Mouse (Mus musculus): ENCODE measurements around the gene Ly6c1.
"Not testable (repeated sequence)": the region's sequence is repeated elsewhere in the genome, so short reads cannot be mapped to it uniquely, and the experiment has no call there.

The Ly6c1 gene

DNA sequence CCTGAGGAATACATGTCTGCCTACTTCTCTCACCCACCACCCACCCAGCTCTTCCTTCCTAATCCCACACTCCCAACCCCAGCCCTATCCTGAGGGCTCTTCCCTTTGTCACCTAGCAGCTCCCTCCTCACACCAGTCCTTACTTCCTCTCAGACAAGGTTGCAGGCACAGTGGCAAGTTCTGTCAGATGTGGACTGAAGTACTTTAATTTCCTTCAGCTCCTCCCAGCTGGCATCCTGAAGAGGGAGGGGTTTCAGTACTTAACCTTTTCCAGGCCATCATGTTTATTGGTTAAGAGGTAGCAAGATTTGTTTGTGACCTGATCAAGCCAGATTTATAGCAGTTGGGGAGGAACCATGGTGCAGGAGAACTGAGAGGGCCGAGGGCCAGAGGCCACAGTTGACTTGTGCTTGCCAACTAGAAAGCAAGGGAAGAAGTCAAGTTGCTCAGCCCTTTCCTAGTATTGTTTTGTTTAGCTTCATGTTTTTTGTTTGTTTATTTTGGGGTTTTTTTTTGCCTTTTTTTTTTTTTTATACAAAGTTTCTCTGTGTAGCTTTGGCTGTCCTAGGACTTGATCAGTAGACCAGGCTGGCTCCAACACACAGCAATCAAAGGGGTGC lies at the start of gene Ly6c1:
Gene Ly6c1, minus strand, starts transcription at position 189 of the 620 bp plus-strand sequence.
- DNase-seq (ENCODE audit: low spot score): not testable (repeated sequence)

DNA sequence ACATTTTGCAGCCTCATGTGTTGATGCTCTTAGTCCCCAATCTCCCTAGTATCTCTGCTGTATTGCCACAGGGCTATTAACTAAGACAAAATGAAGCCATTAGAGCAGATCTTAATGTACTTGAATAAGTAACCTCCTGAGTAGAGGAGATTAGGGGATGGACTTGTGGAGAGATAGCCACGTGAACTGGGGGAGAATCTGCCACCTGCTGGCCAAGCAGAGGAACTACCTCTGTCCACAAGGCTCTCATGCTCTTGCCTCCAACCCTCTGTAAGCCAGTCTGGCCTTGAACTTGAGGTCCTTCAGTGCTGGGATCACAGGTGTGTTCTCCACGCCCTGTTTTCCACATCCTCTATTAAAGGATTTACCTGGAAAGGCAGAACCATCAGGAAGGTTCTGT lies 39.4 kb upstream of the Ly6c1 start:
- not testable (repeated sequence) for DNase-seq (ENCODE audit: low spot score)

DNA sequence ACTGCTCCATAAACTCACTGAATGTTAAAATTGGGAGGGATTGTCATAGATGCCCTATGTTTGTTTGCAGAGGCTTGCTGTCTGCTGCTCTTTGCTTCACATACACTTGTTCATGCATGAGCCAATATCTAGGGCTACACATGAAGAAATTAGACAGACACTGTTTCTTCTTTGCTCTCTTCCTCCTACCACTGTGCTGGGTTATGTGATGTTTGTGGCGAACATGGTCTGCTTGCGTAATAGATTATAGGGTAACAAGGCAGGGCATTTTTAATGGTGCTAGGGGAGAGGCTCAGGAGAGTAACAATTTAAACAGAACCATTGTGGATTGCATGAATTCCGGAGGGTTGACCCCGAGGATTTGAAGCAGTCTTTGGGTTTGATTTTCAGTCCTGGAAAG lies 21.3 kb upstream of the Ly6c1 start:
- DNase-seq (ENCODE audit: low spot score): no peak

DNA sequence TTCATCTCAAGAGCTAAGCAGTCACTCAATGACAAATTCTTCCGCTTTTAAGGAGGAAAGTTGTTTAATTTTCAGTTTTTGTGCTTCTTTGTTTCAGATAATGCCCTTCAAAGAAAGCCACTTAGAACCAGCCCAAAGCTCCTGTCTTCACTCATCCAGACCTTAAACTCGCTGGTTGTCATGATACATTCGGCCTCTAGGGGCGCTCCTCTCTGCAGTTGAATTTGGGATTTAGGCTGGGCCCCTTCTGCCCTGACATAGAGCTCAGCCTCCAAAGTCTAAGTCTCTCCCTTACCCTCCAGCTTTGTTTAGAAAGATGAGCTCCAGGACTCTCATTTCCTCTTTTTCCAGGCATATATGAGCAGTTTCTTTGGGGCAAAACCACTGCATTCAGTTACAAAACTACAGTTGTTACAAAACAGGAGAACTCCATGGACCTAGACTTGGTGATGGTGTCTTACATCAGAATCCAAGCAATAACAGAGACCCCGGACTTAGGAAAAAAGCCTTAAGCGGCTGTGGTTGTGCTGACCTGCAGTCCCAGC lies 13.5 kb upstream of the Ly6c1 start:
- DNase-seq (ENCODE audit: low spot score): not testable (repeated sequence)

DNA sequence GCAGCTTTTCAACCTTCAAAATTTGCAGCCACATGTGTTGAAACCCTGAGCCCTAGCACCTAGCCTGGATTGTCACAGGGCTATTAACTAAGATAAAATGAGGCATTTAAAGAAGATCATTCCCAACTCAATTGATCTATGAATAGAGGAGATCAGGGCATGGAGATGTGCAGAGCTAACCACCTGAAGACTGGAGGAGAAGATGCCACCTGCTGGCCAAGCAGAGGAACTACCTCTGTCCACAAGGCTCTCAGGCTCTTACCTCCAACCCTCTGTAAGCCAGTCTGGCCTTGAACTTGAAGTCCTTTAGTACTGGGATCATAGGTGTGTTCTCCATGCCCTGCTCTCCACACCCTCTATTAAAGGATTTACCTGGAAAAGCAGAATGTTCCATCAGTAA lies 11.9 kb upstream of the Ly6c1 start:
- peak; percentile 13 for DNase-seq (ENCODE audit: low spot score)

DNA sequence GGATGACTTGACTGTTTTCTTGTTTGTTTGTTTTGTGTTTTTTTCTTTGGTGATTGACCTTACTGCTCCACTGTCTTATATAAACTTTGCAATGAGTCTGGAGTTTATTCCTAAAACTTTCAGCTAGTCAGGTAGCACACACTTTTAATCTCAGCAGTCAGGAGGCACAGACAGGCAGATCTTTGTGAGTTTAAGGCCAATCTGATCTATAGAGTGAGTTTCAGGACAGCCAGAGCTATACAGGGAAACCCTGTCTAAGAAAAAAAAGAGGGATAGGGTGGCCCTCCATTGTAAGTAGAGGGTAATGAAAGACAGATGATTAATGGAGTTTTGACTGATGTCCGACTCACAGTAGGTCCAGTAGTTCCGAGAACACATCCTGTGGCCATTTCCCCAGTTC lies 7.4 kb upstream of the Ly6c1 start:
- no peak for DNase-seq (ENCODE audit: low spot score)

DNA sequence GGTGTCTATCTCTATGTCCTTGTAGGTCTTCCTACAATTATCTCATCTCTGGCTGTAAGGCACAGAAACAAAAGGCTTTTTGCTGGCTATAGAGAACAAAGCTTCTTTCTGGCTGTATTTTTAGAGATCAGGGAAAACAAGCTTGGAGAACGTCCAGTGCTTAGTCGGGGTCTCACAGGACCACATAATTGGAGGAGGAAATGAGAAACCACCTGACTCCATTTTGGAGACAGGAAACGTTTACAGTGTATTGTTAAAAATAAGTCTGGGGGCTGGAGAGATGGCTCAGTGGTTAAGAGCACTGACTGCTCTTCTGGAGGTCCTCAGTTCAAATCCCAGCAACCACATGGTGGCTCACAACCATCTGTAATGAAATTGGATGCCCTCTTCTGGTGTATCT lies 6.8 kb upstream of the Ly6c1 start:
- not testable (repeated sequence) for DNase-seq (ENCODE audit: low spot score)

DNA sequence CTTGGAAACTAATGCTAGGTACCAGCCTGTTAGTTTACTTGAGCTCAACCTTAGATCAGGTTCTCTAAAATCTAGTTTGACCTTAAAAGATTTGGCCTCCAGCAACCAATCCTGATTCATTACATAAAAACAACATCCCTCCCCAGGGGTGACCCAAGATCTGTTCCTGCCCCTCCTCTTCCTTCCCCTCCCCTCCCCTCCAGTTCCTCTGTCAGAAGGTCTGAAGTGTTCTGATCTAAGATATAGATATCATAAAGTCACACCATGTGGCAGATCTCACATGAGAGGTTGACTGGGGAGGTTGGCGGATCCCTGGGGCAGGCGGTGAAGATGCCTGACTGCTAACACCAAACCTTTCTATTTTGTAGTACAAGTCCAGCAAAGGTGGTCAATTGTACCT lies 3.8 kb upstream of the Ly6c1 start:
- not testable (repeated sequence) for DNase-seq (ENCODE audit: low spot score)

DNA sequence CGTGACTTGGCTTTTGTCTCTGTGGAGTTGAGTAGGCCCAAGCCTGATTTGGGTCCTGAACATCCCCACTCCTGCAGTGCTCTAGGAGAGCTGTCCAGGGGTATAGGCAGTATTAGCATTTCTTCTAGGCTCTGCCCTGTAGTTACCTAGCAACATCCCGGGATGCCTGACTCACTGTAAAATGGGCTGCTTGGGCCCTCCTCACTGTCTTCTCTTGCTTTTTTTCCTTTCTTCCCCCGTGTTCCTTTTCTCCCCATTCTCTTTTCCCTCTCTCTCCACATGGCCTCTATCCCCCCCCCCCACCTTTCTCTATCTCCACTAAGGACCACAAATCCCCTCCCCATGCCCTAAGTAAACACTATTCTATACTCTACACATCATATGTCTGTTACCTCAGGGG lies 2.5 kb upstream of the Ly6c1 start:
- DNase-seq (ENCODE audit: low spot score): not testable (repeated sequence)

DNA sequence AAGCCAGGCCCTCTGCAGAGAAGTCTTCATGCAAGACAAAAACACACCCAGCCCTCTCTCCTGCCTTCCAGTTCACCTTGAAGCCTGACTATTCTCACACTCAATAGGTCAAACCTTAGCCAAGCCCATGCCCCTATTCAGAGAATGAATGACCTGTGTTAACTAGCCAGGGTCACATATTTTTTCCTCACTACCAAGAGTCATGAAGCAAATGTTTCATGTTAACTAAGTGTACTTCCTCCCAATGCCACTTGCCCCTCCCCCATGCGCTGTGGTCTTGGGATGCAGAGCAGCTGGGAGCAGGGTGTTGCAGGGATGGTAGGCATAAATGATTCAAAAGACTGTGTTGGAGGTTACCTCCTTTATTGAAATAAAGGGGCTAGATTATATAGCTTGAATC lies 2.0 kb upstream of the Ly6c1 start:
- DNase-seq (ENCODE audit: low spot score): not testable (repeated sequence)

DNA sequence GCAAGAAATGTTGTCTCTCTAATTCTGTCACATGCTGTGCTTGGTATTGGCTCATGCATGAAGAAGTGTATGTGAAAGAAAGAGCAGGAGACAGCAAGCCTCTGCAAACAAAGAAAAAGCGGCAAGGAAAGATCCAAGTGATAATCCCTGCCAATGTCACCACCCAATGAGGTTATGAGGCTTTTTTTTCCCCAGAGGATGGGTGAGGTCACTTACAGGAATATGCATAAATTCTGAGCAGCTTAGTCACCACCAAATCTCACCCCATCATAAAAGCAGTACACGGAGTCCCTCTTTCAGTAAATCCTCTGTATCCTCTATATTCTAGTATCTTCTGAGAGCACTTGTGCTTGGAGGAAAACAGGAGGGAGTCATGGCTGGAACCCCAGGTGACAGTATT lies 1.2 kb upstream of the Ly6c1 start:
- not testable (repeated sequence) for DNase-seq (ENCODE audit: low spot score)

DNA sequence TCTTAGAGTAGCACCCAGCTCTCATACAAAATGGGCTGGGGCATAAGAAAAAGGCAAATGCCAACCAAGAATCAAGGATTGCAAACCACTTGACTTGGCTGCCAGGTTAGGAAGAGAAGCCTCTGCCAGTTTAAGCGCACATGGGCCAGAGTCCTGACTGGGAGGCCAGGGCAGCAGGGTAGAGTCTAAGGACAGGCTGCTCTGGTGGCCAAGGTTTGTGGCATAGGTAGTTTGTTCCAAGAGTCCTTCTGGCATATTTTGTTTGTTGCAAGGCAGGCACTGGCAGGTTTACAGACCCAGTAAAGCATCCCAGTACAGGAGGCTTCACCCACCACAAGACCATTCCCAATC lies 685 bp downstream of the Ly6c1 start:
- not testable (repeated sequence) for DNase-seq (ENCODE audit: low spot score)

DNA sequence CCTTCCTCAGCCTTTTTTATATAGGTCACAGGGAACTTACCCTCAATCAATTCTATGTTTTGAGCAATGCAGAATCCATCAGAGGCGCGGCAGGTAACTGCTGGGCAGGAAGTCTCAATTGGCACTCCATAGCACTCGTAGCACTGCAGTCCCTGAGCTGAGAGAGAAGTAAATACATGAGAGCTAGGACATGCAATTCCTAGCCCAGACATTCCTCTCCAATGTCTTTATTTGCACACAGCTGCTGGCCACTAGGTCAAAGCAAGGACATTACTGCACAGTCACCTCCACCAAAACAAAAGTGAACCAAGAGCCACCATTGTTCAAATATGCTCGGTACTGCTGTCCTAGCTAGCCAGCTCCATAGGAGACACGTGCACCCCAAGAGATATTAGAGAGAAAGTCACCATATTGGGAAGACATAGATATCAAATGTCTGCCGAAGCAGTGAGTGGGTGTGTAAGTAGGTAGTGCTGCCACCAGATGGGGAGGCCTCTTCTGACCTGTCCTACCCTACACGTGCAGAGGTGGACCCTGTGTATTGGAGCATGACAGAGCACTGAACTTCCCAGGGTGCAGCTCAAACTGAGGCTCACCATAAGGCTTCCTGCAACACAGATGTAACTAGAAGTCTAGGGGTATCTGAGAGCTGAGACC lies 1.2 kb downstream of the Ly6c1 start:
- not testable (repeated sequence) for DNase-seq (ENCODE audit: low spot score)

DNA sequence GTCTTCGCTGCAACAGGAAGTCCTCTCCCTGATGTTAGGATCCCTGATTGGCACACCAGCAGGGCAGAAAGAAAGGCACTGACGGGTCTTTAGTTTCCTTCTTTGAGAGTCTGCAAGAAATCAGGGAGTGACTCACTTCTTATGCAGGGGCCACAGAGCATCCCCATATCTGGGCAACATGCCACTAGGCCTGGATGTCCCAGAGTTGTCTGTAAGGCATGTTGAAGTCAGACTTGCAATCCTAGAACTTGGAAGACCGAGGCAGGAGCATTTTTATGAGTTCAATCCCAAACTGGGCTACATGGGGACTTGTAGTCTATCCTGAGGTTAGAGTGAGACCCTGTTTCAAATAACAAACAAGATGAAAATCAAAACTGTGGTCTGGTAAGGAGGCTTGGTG lies 3.1 kb downstream of the Ly6c1 start:
- DNase-seq (ENCODE audit: low spot score): not testable (repeated sequence)

DNA sequence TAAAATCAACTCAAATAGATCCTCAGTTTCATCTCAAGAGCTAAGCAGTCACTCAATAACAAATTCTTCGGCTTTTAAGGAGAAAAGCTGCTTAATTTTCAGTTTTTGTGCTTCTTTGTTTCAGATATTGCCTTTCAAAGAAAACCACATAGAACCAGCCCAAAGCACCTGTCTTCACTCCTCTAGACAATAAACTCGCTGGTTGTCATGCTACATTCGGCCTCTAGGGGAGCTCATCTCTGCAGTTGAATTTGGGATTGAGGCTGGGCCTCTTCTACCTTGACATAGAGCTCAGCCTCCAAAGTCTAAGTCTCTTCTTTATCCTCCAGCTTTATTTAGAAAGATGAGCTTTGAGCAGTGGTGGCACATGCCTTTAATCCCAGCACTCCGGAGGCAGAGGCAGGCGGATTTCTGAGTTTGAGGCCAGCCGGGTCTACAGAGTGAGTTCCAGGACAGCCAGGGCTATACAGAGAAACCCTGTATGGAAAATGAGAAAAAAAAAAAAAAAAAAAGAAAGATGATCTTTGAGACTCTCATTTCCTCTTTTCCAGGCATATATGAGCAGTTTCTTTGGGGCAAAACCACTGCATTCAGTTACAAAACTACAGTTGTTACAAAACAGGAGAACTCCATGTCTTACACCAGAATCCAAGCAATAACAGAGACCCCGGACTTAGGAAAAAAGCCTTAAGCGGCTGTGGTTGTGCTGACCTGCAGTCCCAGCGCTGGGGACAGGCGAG lies 27.4 kb downstream of the Ly6c1 start:
- not testable (repeated sequence) for DNase-seq (ENCODE audit: low spot score)

DNA sequence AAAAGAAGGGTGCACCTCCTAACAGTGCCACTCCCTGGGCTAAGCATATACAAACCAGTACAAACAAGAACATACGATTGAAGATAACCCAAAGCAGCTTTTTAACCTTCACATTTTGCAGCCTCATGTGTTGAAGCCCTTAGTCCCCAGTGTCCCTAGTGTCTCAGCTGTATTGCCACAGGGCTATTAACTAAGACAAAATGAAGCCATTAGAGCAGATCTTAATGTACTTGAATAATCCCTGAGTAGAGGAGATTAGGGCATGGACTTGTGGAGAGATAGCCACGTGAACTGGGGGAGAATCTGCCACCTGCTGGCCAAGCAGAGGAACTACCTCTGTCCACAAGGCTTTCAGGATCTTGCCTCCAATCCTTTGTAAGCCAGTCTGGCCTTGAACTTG lies 29.2 kb downstream of the Ly6c1 start:
- peak; percentile 16 for DNase-seq (ENCODE audit: low spot score)

Measured in yolk sac, embryonic 10.5 days (tissue).